Mouse (Mus musculus): ENCODE measurements around the gene Tnni3k.

GRCm38 (mm10) chr3:154755225-154755624, 300.0 kb downstream of the Tnni3k start:
- TF ChIP-seq POLR2A (IDR thresholded peaks at IDR 0.05; ENCODE audit: low read depth, low read length) (no peak), CTCF (IDR thresholded peaks at IDR 0.05; ENCODE audit: extremely low read depth, insufficient read depth, insufficient read length, insufficient replicate concordance) (no peak)

Data from spleen, adult 2 months (tissue).